Mouse (Mus musculus) erythroblast, embryonic 14.5 days (primary cell): ENCODE results near the gene Speer3. TPM values are rescaled to one million over a fixed set of nuclear protein-coding genes. Genes with fewer than 3 reads are reported as not detected.
"Not testable (repeated sequence)": the region's sequence is repeated elsewhere in the genome, so short reads cannot be mapped to it uniquely, and the experiment has no call there.

Source experiments
- H3K27me3 ChIP-seq: 2 replicates; pipeline ENCODE4 v1.6.1; 2012; ENCODE audit warnings: inconsistent platforms; ENCODE audit not compliant: control insufficient read depth
- H3K36me3 ChIP-seq: 2 replicates; pipeline ENCODE4 v1.6.1; 2012; ENCODE audit warnings: mild to moderate bottlenecking, inconsistent platforms; ENCODE audit not compliant: control insufficient read depth
- H3K4me1 ChIP-seq: 2 replicates; pipeline ENCODE4 v1.6.1; 2012; ENCODE audit warnings: inconsistent platforms; ENCODE audit not compliant: control insufficient read depth
- H3K4me3 ChIP-seq: replicated peaks from 2 replicates; pipeline ENCODE3; 2012; ENCODE audit warnings: moderate library complexity, mild to moderate bottlenecking, inconsistent platforms
- H3K9me3 ChIP-seq: 2 replicates; pipeline ENCODE4 v1.6.1; 2012; ENCODE audit warnings: low read length, inconsistent platforms, mixed read lengths; ENCODE audit not compliant: control insufficient read depth
- GATA1 ChIP-seq: IDR thresholded peaks from 2 replicates; pipeline ENCODE4 v1.6.1; 2012; ENCODE audit warnings: low read length, inconsistent platforms, mixed read lengths
- TAL1 ChIP-seq: IDR thresholded peaks from 3 replicates; pipeline ENCODE4 v1.6.1; 2012; ENCODE audit warnings: low read length, inconsistent platforms, mixed read lengths
- polyA plus RNA-seq: library from polyadenylated mRNA; stranded (reverse); fragments of >175 nt; gene quantifications from 2 replicates; pipeline ENCODE4 v1.2.3, GENCODE M21; 2012

The Speer3 gene
- polyA plus RNA-seq: not detected in 2 replicates

GRCm38 (mm10) chr5:13791319-13791718 is at the start of gene Speer3:
Gene Speer3 (plus strand): TSS chr5:13791619.
- TF ChIP-seq TAL1 (no peak), GATA1 (no peak)
- no peak within 1 kb of the TSS for H3K4me3 ChIP-seq
- H3K27me3 ChIP-seq: no peaks in the 10 kb centered on the region
- no peaks in the 10 kb centered on the region for H3K9me3 ChIP-seq
- no peaks in the 10 kb centered on the region for H3K36me3 ChIP-seq
- no peaks in the 10 kb centered on the region for H3K4me1 ChIP-seq

- not testable (repeated sequence) for H3K36me3 ChIP-seq, H3K4me1 ChIP-seq, H3K9me3 ChIP-seq, H3K27me3 ChIP-seq, H3K4me3 ChIP-seq
These were observed 19.1 kb downstream of the Speer3 start for GRCm38 (mm10) chr5:13810496-13810895.

GRCm38 (mm10) chr5:13825108-13825507 is 33.7 kb downstream of the Speer3 start:
- no peaks in the 10 kb centered on the region for H3K27me3 ChIP-seq
- H3K4me3 ChIP-seq: no peak overlapping the region
- H3K36me3 ChIP-seq: no peaks in the 10 kb centered on the region
- TF ChIP-seq TAL1 (no peak), GATA1 (no peak)
- no peaks in the 10 kb centered on the region; the same call in 1 of the 2 replicates for H3K9me3 ChIP-seq
- H3K4me1 ChIP-seq: no peaks in the 10 kb centered on the region

DNA sequence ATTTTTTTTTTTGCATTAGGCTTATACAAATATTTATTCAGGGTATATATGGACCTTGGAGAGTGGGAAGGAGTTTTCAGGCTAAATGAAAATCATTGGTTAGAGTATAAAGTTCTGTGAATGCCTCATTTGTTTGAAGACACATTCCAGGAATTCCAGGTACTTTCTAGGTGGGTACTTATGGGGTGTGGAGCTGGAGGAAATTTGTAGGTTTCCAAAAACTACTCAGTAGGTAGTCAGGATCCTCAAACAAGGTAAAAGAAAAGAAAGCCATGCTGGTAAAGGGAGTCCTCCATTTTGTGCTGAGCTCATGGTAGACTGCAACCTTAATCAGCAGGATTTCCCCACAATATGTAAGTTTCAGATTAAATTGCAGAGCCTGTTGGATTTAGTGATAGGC is 35.3 kb downstream of the Speer3 start:
- no peak for TF ChIP-seq TAL1
- TF ChIP-seq GATA1: no peak

DNA sequence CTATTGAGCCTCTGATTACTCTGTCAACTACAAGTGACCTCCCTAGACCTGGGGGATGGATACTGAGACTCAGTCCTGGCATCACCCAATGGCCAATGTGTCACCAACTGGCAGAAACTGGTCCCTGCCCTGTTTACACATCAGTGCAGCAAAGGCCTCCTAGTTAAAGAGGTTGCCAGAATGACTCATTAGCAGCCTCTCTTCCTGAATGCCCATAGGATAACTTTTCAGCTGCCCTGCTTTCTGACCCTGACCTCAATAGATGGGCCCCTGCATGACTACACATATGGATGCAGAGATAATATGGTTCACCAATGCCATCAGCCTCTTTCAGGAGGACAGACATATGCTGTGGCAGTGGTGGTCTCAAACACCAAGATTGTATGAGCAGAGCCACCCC is 52.9 kb downstream of the Speer3 start:
- H3K4me3 ChIP-seq: no peak overlapping the region
- H3K27me3 ChIP-seq: no peaks in the 10 kb centered on the region
- H3K9me3 ChIP-seq: no peaks in the 10 kb centered on the region
- TF ChIP-seq TAL1: no peak
- no peaks in the 10 kb centered on the region for H3K4me1 ChIP-seq
- no peaks in the 10 kb centered on the region for H3K36me3 ChIP-seq

More for the DNA sequence above, 35.3 kb downstream of the Speer3 start:
- Histone ChIP-seq H3K27me3 (no peaks in the 10 kb centered on the region), H3K36me3 (no peaks in the 10 kb centered on the region), H3K4me1 (no peaks in the 10 kb centered on the region), H3K9me3 (no peaks in the 10 kb centered on the region; the same call in 1 of the 2 replicates), H3K4me3 (no peak overlapping the region)

Other genes starting within 250 kb of the Speer3 start
- not detected in 2 replicates for gene Sema3e, start 233.7 kb downstream of the Speer3 start, polyA plus RNA-seq